Mouse (Mus musculus) hindbrain, embryonic 14.5 days (tissue): ENCODE data around the gene Prph2. TPM values are rescaled to one million over a fixed set of nuclear protein-coding genes. Genes with fewer than 3 reads are reported as not detected.

Experiments
- ATAC-seq: fragments of 200-750 bp; cut with Nextera tagmentation; 2 replicates; pipeline ENCODE4 v1.8.0; 2017; ENCODE audit warnings: moderate number of reproducible peaks, mild to moderate bottlenecking, moderate TSS enrichment, moderate library complexity; ENCODE audit not compliant: low FRiP score
- DNase-seq: peaks from one replicate; pipeline ENCODE4 v3.0.0-alpha.2; 2015; ENCODE audit warnings: low spot score
- H3K27ac ChIP-seq: fragments of 300-500 bp; sonication (generic); 2 replicates; pipeline ENCODE4 v1.5.1; 2014; ENCODE audit warnings: mild to moderate bottlenecking, moderate library complexity
- H3K27me3 ChIP-seq: fragments of 300-500 bp; sonication (generic); 2 replicates; pipeline ENCODE4 v1.6.1; 2014; ENCODE audit warnings: mild to moderate bottlenecking, low read length, mixed read lengths; ENCODE audit not compliant: control insufficient read depth, insufficient read depth
- H3K36me3 ChIP-seq: fragments of 300-500 bp; sonication (generic); replicated peaks from 2 replicates; pipeline ENCODE4 v1.6.1; 2014; ENCODE audit not compliant: control insufficient read depth, insufficient read depth
- H3K4me1 ChIP-seq: fragments of 300-500 bp; sonication (generic); replicated peaks from 2 replicates; pipeline ENCODE4 v1.6.1; 2014; ENCODE audit warnings: antibody characterized with exemption, low read length, mixed read lengths; ENCODE audit not compliant: control insufficient read depth, insufficient read depth
- H3K4me2 ChIP-seq: fragments of 300-500 bp; sonication (generic); replicated peaks from 2 replicates; pipeline ENCODE4 v1.6.1; 2014; ENCODE audit warnings: mild to moderate bottlenecking, moderate library complexity
- H3K4me3 ChIP-seq: fragments of 300-500 bp; sonication (generic); replicated peaks from 2 replicates; pipeline ENCODE4 v1.5.1; 2014; ENCODE audit warnings: mild to moderate bottlenecking, low read length
- H3K9ac ChIP-seq: fragments of 300-500 bp; sonication (generic); 2 replicates; pipeline ENCODE4 v1.6.1; 2014
- H3K9me3 ChIP-seq: fragments of 300-500 bp; sonication (generic); 2 replicates; pipeline ENCODE4 v1.6.1; 2016; ENCODE audit warnings: low read length; ENCODE audit not compliant: control insufficient read depth
- WGBS: fragments of 180-500 bp; shearing (Covaris S2); extraction: QIAGEN DNeasy Blood & Tissue Kit; methylation state at CpG from one replicate; pipeline ENCODE4 v1.1.7; 2014; 5-methylcytosine and 5-hydroxymethylcytosine counted together
- polyA plus RNA-seq: library from polyadenylated mRNA; unstranded; fragments of >200 nt; fragmentation: Nextera tagmentation; extraction: Ambion mirVana; gene quantifications from 2 replicates; pipeline ENCODE4 v1.2.1, GENCODE M21; 2014

Prph2 gene
- polyA plus RNA-seq, 1 experiment from 2014 or later = not detected

GRCm38 (mm10) chr17:46972603-46973002, 62.3 kb downstream of the Prph2 start:
- 96% methylated on average over 7 of the region's 7 CpGs for WGBS
- no peak for DNase-seq
- H3K27me3 ChIP-seq = no peaks in the 10 kb centered on the region
- H3K4me1 ChIP-seq = no peaks in the 10 kb centered on the region
- no peak overlapping the region for H3K4me2 ChIP-seq
- H3K36me3 ChIP-seq = peaks cover 97% of the 10 kb centered on the region
- no peak for ATAC-seq
- H3K4me3 ChIP-seq = no peak overlapping the region
- no peak overlapping the region for H3K9ac ChIP-seq
- no peaks in the 10 kb centered on the region for H3K9me3 ChIP-seq
- H3K27ac ChIP-seq = no peak overlapping the region

Other genes with a start within 250 kb of the Prph2 start
- 41.6 and 44.7 TPM in 2 replicates for gene Rrp36, start 236.1 kb upstream of the Prph2 start, polyA plus RNA-seq
- gene Mea1, start 231.7 kb upstream of the Prph2 start, polyA plus RNA-seq = 279 and 280 TPM in 2 replicates
- gene Klhdc3, start 229.5 kb upstream of the Prph2 start, polyA plus RNA-seq = 154 and 155 TPM in 2 replicates
- 78.2 and 92.8 TPM in 2 replicates for gene Ppp2r5d, start 205.3 kb upstream of the Prph2 start, polyA plus RNA-seq
- gene Pex6, start 199.0 kb upstream of the Prph2 start, polyA plus RNA-seq = 23.1 and 24.4 TPM in 2 replicates
- 0.88 and 1.1 TPM in 2 replicates for gene Gnmt, start 181.3 kb upstream of the Prph2 start, polyA plus RNA-seq
- 60.0 and 60.4 TPM in 2 replicates for gene Cnpy3, start 158.2 kb upstream of the Prph2 start, polyA plus RNA-seq
- gene Ptcra, start 146.7 kb upstream of the Prph2 start, polyA plus RNA-seq = 0.21 and 0.35 TPM in 2 replicates
- 54.1 and 68.5 TPM in 2 replicates for gene 2310039H08Rik, start 137.8 kb upstream of the Prph2 start, polyA plus RNA-seq
- 73.8 and 81.9 TPM in 2 replicates for gene Rpl7l1, start 127.8 kb upstream of the Prph2 start, polyA plus RNA-seq
- 9.8 and 11.7 TPM in 2 replicates for gene Bicral, start 52.0 kb upstream of the Prph2 start, polyA plus RNA-seq
- 54.7 and 61.6 TPM in 2 replicates for gene Tbcc, start 19.8 kb upstream of the Prph2 start, polyA plus RNA-seq
- 22.5 and 22.9 TPM in 2 replicates for gene Ubr2, start 100.1 kb downstream of the Prph2 start, polyA plus RNA-seq